12 mouse cellular contexts compared by ENCODE assay signal in genomic region chr1:63573432-63573831, GRCm38 (mm10). TPM values are rescaled to one million over a fixed set of nuclear protein-coding genes. Genes with fewer than 3 reads are reported as not detected.
DNase-seq lines count a peak whose midpoint lies in the region.
"Had no signal": no experiment of that assay in that cellular context is flagged by ENCODE, and none has a peak within 500 bp of the region (broad histone marks: within the 10 kb centered on the region; RNA-seq: fewer than 3 reads in every experiment).

No protein-coding gene starts in this region.

- no peaks in the 10 kb centered on the region for H3K36me3 ChIP-seq in limb, embryonic 10.5 days

- H3K4me1 ChIP-seq in limb, embryonic 10.5 days, result peaks cover 27% of the 10 kb centered on the region

- DNase-seq in adrenal gland, postnatal 14 days, result peak; percentile 41
- no peak for DNase-seq in adrenal gland, adult 2 months
- DNase-seq in ovary, postnatal 36 days (ENCODE audit: low spot score), result peak; percentile 13
- DNase-seq in ovary, postnatal 10 days (ENCODE audit: low spot score), result no peak
- DNase-seq in limb, embryonic 10.5 days (ENCODE audit: low spot score), result peak; percentile 68
- DNase-seq in retina, postnatal 1 day, result peak; percentile 79
- DNase-seq in layer of hippocampus, postnatal 25 days (ENCODE audit: extremely low spot score in 1 of 2, low spot score in 1 of 2), result no peak
- no peak for DNase-seq in cerebellum, adult 11-12 months
- DNase-seq: cerebellum, postnatal 36 days; gastrocnemius, adult 2 months had no signal

- H3K9me3 ChIP-seq in limb, embryonic 10.5 days (replicated peaks), result no peaks in the 10 kb centered on the region

- H3K27me3 ChIP-seq in limb, embryonic 10.5 days (ENCODE audit: low read depth, poor library complexity, severe bottlenecking), result no peaks in the 10 kb centered on the region

- 0 out of 2 replicates have a peak overlapping the region, but pooled peaks have one; percentile 14 for H3K27ac ChIP-seq in limb, embryonic 10.5 days
- H3K27ac ChIP-seq: gastrocnemius, adult 2 months had no signal

- WGBS in limb, embryonic 10.5 days, result 77% methylated on average over 6 of the region's 6 CpGs

- no peak overlapping the region for H3K4me3 ChIP-seq in limb, embryonic 10.5 days
- H3K4me3 ChIP-seq: gastrocnemius, adult 2 months had no signal

RNA-seq across cellular contexts. Expression of gene Gm39653, which starts 42.3 kb away (rescaled TPM):
- not detected in 2 replicates for total RNA-seq in adrenal gland, postnatal 14 days (2021)
- total RNA-seq in adrenal gland, adult 2 months (2021), result not detected
- not detected in 2 replicates for polyA plus RNA-seq in adrenal gland, adult 2 months (2012; rRNA removed)
- not detected in 2 replicates for polyA plus RNA-seq in limb, embryonic 10.5 days (2016; fragmentation: Nextera tagmentation; extraction: Ambion mirVana)
- total RNA-seq in layer of hippocampus, postnatal 25 days (2021), result not detected
- total RNA-seq: gastrocnemius, adult 2 months; left cerebral cortex, postnatal 10 days; megakaryocyte progenitor cell, adult 5-6 weeks had no signal

Comparison
In these comparisons a context has a peak if more than half of its experiments do, and no peak if none do; other contexts are left out.
1. DNase-seq: peak in adrenal gland, postnatal 14 days (single experiment), ovary, postnatal 36 days (single experiment), limb, embryonic 10.5 days (single experiment) and retina, postnatal 1 day (single experiment); none in adrenal gland, adult 2 months (single experiment), ovary, postnatal 10 days (single experiment), layer of hippocampus, postnatal 25 days (0 of 2) and cerebellum, adult 11-12 months (single experiment).